Mouse (Mus musculus) erythroblast, embryonic 14.5 days (primary cell): Measurements from ENCODE around the gene Palmd. TPM values are rescaled to one million over a fixed set of nuclear protein-coding genes. Genes with fewer than 3 reads are reported as not detected.

Experiments used
- H3K27me3 ChIP-seq: 2 replicates; pipeline ENCODE4 v1.6.1; 2012; ENCODE audit warnings: inconsistent platforms; ENCODE audit not compliant: control insufficient read depth
- H3K36me3 ChIP-seq: 2 replicates; pipeline ENCODE4 v1.6.1; 2012; ENCODE audit warnings: mild to moderate bottlenecking, inconsistent platforms; ENCODE audit not compliant: control insufficient read depth
- H3K4me1 ChIP-seq: 2 replicates; pipeline ENCODE4 v1.6.1; 2012; ENCODE audit warnings: inconsistent platforms; ENCODE audit not compliant: control insufficient read depth
- H3K4me3 ChIP-seq: replicated peaks from 2 replicates; pipeline ENCODE3; 2012; ENCODE audit warnings: moderate library complexity, mild to moderate bottlenecking, inconsistent platforms
- H3K9me3 ChIP-seq: 2 replicates; pipeline ENCODE4 v1.6.1; 2012; ENCODE audit warnings: low read length, inconsistent platforms, mixed read lengths; ENCODE audit not compliant: control insufficient read depth
- GATA1 ChIP-seq: IDR thresholded peaks from 2 replicates; pipeline ENCODE4 v1.6.1; 2012; ENCODE audit warnings: low read length, inconsistent platforms, mixed read lengths
- TAL1 ChIP-seq: IDR thresholded peaks from 3 replicates; pipeline ENCODE4 v1.6.1; 2012; ENCODE audit warnings: low read length, inconsistent platforms, mixed read lengths
- polyA plus RNA-seq: library from polyadenylated mRNA; stranded (reverse); fragments of >175 nt; gene quantifications from 2 replicates; pipeline ENCODE4 v1.2.3, GENCODE M21; 2012

Gene Palmd
- polyA plus RNA-seq, 1 experiment = not detected

DNA sequence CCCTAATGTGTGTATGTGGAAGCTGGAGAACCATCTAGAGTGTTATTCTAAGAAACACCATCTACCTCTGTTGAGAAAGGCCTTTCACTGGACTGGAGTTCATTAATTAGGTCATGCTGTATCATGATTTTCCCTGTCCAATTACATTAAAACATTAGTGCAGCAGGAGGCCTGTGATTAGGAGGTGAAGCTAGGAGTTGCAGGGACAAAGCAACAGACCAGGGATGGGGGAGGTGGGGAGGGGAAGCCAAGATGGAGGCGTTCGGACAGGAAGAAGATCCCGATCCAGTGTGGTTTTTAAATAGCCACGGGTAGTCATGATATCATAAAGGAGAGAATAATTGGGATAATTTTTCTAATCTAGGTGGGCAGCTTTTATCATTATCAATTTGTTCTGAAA, 51.8 kb downstream of the Palmd start:
- Histone ChIP-seq H3K4me1 (no peaks in the 10 kb centered on the region), H3K36me3 (no peaks in the 10 kb centered on the region), H3K9me3 (no peaks in the 10 kb centered on the region), H3K4me3 (no peak overlapping the region), H3K27me3 (no peaks in the 10 kb centered on the region)
- TF ChIP-seq GATA1 (no peak), TAL1 (no peak)

- Histone ChIP-seq H3K4me3 (no peak overlapping the region), H3K27me3 (no peaks in the 10 kb centered on the region), H3K4me1 (no peaks in the 10 kb centered on the region), H3K36me3 (no peaks in the 10 kb centered on the region), H3K9me3 (no peaks in the 10 kb centered on the region)
- no peak for TF ChIP-seq TAL1
- no peak for TF ChIP-seq GATA1
Measured at GRCm38 (mm10) chr3:116914931-116915330, 53.9 kb downstream of the Palmd start.

- no peak for TF ChIP-seq GATA1
- no peak for TF ChIP-seq TAL1
- no peak overlapping the region for H3K4me3 ChIP-seq
- H3K9me3 ChIP-seq = no peaks in the 10 kb centered on the region
- H3K4me1 ChIP-seq = no peaks in the 10 kb centered on the region
- H3K36me3 ChIP-seq = no peaks in the 10 kb centered on the region
- H3K27me3 ChIP-seq = no peaks in the 10 kb centered on the region
Measured at GRCm38 (mm10) chr3:116914374-116914773, 54.4 kb downstream of the Palmd start.

DNA sequence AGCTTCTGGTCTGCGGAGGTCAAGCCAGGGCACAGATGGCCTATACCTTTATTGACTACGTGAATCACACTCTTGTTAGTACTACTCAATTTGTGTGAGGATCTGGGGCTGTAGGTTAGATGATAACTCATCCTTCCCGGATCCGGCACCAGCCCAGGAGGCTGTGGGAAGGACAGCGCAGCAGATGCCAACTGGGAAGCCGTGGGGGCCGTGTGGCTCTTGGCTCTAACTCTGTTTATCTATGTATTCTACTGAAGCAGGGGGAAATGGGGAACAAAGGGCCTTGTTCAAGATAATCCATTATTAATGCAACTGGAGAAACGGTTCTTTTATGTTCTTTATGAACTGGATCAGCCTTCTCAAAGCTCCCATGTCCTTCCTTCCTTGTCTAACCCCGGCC, 62.2 kb downstream of the Palmd start:
- peaks cover 67% of the 10 kb centered on the region for H3K36me3 ChIP-seq
- TF ChIP-seq GATA1 (no peak), TAL1 (no peak)
- H3K9me3 ChIP-seq = no peaks in the 10 kb centered on the region
- no peak overlapping the region for H3K4me3 ChIP-seq
- H3K4me1 ChIP-seq = no peaks in the 10 kb centered on the region
- H3K27me3 ChIP-seq = no peaks in the 10 kb centered on the region

- no peaks in the 10 kb centered on the region for H3K27me3 ChIP-seq
- peaks cover 74% of the 10 kb centered on the region for H3K36me3 ChIP-seq
- H3K4me3 ChIP-seq = no peak overlapping the region
- no peaks in the 10 kb centered on the region for H3K9me3 ChIP-seq
- no peaks in the 10 kb centered on the region for H3K4me1 ChIP-seq
- TF ChIP-seq GATA1 = no peak
- no peak for TF ChIP-seq TAL1
Measured at GRCm38 (mm10) chr3:116905898-116906297, 62.9 kb downstream of the Palmd start.

- Histone ChIP-seq H3K27me3 (no peaks in the 10 kb centered on the region), H3K36me3 (peaks cover 90% of the 10 kb centered on the region), H3K9me3 (no peaks in the 10 kb centered on the region), H3K4me3 (no peak overlapping the region), H3K4me1 (no peaks in the 10 kb centered on the region)
- no peak for TF ChIP-seq GATA1
- no peak for TF ChIP-seq TAL1
Measured at GRCm38 (mm10) chr3:116904158-116904557, 64.6 kb downstream of the Palmd start.

- Histone ChIP-seq H3K27me3 (no peaks in the 10 kb centered on the region), H3K4me1 (no peaks in the 10 kb centered on the region), H3K4me3 (no peak overlapping the region), H3K36me3 (peaks cover 91% of the 10 kb centered on the region), H3K9me3 (peaks cover 5% of the 10 kb centered on the region; the same call in 1 of the 2 replicates)
- TF ChIP-seq TAL1 (no peak), GATA1 (no peak)
Measured at GRCm38 (mm10) chr3:116892872-116893271, 75.9 kb downstream of the Palmd start.

DNA sequence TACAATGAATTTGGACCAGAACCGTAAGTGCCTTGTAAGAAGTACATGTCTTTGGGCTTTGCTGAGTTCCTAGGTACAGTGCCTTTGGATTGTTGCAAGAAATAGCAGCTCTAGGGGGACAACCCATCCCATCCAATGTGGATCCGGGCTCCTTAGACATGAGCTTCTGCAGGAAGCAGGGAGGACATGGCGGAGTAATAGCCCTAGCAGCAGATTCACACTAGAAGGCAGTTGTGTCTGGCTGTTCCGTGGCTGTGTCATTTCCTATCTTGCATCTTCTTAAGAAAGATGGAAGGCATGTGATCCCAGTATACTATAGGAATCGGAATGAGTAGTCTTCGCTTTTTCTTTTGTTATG, 76.6 kb downstream of the Palmd start:
- Histone ChIP-seq H3K4me1 (no peaks in the 10 kb centered on the region), H3K36me3 (peaks cover 91% of the 10 kb centered on the region), H3K4me3 (no peak overlapping the region), H3K27me3 (no peaks in the 10 kb centered on the region), H3K9me3 (peaks cover 2% of the 10 kb centered on the region; the same call in 1 of the 2 replicates)
- no peak for TF ChIP-seq GATA1
- TF ChIP-seq TAL1 = no peak

DNA sequence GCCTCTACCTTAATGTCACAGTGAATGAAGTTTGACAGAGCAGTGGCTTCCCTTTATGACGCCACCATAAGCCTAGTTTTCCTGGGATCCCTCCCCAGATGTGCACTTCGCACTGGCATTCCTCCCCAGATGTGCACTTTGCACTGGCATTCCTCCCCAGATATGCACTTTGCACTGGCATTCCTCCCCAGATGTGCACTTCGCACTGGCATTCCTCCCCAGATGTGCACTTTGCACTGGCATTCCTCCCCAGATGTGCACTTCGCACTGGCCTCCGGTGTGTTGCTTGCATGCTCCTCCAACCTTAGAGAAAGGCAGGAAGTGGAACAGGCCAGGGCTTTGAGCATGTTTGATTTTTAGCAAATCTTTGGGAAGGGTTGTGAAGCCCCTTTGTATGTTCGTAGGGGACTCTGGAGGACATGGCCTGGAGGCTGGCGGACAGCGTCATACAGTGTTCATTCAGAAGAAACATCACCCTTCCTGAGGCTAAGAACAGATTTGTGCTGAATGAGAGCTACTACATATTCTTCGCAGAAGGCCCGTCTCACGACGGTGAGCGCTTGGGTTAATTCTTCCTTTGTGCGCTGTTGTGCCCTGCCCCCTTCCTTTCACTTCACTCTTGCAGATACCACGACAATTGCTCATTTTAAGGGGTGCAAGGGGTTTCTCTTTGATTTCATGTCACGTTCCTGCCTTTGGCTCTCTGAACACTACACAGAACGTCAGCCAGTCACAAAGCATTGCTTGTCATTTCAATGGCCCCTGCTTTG, 77.2 kb downstream of the Palmd start:
- H3K36me3 ChIP-seq = peaks cover 91% of the 10 kb centered on the region
- H3K27me3 ChIP-seq = no peaks in the 10 kb centered on the region
- TF ChIP-seq GATA1 (no peak), TAL1 (no peak)
- no peak overlapping the region for H3K4me3 ChIP-seq
- H3K4me1 ChIP-seq = no peaks in the 10 kb centered on the region
- H3K9me3 ChIP-seq = no peaks in the 10 kb centered on the region

- Histone ChIP-seq H3K9me3 (no peaks in the 10 kb centered on the region), H3K36me3 (peaks cover 91% of the 10 kb centered on the region), H3K4me3 (no peak overlapping the region), H3K4me1 (no peaks in the 10 kb centered on the region), H3K27me3 (no peaks in the 10 kb centered on the region)
- TF ChIP-seq GATA1 (no peak), TAL1 (no peak)
Measured at GRCm38 (mm10) chr3:116890576-116890975, 78.2 kb downstream of the Palmd start.
